Mouse (Mus musculus): Measurements from ENCODE around the gene Gucy2g.

The Gucy2g gene

DNA sequence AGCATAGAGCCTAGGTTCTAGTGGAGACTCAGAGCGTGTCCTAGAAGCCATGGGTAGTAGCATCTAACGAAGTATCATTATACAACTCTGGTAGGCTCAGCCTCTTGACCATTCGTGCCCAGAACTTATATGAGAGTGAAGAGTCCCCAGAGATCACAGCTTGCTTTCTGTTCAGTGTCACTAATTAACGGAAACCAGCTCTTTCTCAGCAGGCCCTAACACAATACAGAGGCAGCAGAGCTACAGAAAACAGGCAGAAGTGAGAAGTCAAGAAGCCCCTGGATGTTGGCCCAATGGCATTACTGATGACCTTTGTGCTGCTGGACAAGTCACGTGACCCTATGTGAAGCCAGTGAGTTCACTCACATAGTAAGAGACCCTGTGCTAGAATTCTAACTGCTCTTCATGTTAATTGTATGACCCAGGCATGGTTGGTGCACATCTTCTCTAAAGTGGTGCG lies at the start of gene Gucy2g:
Gene Gucy2g, minus strand, starts transcription at position 51 of the 460 bp plus-strand sequence.
- no peak for DNase-seq (ENCODE audit: low spot score in 2 of 2)

DNA sequence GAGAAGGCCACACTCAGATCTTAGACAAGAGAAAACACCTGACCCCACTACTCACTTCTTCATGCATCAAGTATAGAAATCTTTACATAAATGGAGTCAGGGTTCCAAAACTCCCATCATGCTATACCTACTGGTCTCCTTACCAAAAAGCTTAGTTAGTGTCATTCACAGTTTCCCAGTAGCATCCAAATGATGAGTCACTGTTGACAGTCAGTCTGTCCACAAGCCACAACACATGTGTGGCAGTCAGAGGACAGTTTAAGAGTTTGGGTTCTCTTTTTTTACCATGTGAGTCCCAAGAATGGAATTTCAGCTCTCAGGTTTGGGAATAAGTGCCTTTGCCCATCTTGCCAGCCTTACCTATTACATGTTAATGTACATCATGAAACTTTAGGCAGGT lies 47.9 kb upstream of the Gucy2g start:
- DNase-seq (ENCODE audit: low spot score in 2 of 2): no peak

DNA sequence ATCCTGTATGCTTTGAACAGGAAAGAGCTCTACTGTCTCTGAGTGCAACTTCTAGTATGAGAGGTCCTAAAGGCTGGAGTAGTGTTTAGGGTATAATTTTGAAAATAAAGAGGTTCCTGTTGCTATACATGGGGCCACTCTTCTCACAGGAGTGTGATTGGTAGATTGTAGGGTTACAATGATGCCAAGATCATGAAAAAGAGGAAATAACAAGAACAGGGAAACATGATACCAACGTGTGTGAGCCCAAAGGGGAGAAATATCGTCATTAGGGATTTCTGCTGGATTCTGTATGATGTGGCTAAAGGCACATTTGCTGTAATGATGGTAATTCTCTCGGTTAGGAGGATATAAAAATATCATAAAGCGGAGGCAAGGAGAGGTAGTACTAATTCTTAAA lies 45.0 kb upstream of the Gucy2g start:
- DNase-seq (ENCODE audit: low spot score in 2 of 2): no peak

DNA sequence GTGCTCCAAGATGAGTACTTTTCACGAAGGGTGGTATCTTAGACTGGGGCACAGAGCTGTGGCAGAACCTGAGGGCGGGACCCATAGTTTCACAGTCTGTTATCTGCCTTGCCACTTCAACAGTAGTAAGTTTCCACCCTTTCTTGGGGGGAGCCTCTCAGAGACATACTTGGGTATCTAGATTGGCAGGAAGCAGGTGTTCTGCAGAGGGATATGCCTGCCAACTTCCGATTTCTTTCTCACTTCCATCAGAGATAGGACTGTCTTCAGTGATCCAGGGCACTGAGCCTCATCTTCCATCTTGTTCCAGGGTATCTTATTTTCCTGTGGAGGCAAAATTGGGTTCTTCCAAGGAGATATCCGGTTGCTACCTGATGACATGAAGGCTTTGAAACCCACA lies 43.1 kb upstream of the Gucy2g start:
- no peak for DNase-seq (ENCODE audit: low spot score in 2 of 2)

DNA sequence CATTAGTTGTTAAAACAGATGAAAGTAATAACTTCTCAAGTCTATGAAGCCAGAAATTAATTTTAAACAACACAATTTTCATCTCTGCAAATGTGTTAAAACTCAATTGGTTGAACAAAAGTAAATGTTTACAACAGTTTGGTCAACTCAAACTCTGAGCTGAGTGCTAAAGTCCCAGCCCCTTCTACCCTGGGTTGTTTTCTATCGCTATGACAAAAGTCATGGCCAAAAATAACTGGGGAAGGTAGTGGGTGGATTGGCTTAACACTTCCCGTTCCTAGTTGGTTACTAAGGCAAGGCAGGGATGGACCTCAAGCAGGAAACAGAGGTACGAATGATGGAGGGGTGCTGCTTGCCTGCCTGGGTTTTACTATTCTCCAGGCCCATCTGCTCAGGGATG lies 35.7 kb upstream of the Gucy2g start:
- no peak for DNase-seq (ENCODE audit: low spot score in 2 of 2)

DNA sequence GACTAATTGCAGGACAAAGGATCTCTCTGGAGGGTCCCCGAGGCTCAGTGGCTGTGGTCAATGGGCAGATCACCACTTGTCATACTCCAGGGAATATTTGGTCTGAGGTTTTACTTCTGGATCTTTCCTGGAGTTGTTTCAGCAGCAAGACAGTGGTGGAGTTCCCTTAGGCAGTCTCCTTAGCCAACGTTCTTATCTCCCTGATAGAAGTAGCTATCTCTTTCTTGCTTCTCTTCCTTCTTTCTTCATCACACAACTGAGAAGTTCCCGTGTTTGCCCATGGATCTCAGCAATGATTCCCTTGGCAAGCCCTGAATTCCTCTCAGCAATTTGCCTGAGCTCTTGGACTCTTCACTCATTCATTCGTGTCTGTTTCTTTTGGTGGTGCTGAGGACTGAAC lies 35.1 kb upstream of the Gucy2g start:
- DNase-seq (ENCODE audit: low spot score in 2 of 2): no peak

DNA sequence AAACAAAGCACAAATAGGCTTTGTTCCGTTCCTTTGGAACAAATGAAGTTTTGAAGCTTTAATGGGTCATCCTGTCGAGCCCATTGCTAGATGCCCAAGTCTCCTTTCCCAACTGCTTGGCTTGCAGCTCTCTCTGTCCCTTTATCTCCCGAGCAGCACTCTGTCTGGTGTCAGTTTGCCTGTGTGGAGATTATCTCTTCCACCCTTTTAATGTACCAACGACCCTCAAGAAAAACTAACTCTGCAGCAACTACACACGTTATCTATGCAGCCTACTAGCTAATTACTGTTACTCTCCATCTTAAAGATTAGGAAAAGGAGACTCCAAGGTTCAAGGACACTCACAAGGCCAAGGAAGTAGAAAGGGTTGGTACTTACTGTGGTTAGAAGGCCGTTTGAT lies 32.3 kb upstream of the Gucy2g start:
- no peak for DNase-seq (ENCODE audit: low spot score in 2 of 2)

DNA sequence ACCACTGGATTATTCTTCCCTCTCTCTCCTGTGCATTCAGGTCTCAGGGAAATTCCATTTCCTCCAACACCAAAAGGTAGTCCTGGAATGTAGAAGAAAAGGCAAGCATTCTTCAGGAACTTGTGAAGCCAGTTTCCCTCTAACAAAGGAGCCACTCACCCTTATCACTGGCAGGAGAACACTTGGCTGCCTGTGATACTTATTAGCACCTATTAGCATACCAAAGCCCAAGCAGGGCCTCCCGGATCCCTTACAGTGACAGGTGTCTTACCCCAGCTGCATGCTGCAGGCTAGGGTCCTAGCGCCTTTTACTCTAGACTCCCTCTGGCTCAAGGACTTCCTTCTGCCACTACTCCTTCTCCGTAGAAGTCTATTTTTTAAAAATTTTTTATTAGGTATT lies 30.4 kb upstream of the Gucy2g start:
- DNase-seq (ENCODE audit: low spot score in 2 of 2): no peak

DNA sequence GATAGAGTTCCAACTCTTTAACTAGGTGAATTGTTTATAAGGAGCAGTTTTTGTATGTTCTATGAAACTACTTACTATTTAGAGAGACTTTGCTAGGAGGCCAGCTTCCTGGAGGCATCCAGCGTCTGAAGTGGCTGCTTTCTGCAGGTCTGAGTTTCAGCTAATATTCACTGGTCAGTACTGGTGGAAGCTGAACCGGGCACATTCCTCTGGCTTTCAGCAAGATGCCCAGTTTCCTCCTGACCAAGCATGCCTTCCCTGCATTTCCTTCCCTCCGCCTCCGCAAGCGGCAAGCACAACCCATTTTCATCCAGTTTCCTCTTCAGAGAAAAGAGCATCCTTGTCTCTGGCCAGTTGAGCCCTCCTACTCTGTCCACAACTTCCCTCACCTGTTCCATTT lies 28.0 kb upstream of the Gucy2g start:
- no peak for DNase-seq (ENCODE audit: low spot score in 2 of 2)

DNA sequence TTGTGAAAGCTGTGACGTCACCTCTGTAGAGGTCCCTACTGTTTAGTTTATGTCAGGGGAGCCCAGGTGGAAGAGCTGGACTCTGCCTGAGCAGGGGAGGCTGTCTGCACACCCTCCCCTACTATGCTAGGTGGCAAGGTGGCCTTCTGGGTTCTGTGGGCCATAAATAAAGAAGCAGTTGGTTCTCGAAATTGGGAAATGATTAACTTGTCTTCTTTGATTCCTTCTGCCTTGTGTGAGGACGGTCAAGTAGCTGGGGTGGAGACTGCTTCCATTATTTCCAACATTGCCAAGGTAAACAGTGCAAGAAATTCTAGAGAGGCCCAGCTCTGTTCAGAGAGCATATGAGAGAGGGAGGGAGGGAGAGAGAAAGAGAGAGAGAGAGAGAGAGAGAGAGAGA lies 27.1 kb upstream of the Gucy2g start:
- no peak for DNase-seq (ENCODE audit: low spot score in 2 of 2)

DNA sequence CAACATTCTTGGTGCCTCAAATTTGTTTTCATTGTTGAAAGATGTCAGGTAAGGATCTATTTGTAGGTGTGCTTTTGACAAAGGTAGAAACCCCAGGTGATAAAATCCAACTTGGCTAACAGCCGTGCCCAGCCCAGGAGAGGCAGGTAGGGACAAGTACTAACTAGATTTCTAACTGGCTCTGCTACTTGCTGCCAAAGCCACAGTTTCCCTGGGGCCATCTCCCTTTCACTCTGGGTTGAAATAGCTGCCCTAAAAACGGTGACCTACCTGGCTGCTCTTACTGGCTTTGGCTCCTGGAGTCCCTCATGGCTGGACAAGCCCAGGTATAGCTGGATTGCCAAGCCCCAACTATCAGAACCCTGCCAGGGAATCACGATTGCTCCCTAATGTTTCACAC lies 25.8 kb upstream of the Gucy2g start:
- no peak for DNase-seq (ENCODE audit: low spot score in 2 of 2)

DNA sequence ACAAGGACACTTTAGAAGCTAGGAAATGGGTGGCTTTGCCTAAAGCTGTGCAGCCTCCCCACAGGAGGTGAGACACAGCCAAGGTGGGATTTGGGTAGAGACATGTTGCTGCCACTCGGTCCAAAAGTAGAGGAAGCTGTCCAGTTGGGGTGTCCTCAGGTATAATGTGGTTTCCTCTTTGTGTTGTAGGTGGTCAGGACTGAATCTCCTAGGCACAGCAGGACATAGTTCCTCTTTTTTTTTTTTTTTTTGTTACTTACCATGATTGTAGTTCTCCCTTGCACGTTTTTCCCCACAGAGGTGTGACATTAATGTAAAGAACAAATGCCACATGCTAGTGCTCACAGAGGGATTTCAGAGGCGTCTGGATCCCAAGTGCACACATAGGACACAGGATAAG lies 24.2 kb upstream of the Gucy2g start:
- no peak for DNase-seq (ENCODE audit: low spot score in 2 of 2)

DNA sequence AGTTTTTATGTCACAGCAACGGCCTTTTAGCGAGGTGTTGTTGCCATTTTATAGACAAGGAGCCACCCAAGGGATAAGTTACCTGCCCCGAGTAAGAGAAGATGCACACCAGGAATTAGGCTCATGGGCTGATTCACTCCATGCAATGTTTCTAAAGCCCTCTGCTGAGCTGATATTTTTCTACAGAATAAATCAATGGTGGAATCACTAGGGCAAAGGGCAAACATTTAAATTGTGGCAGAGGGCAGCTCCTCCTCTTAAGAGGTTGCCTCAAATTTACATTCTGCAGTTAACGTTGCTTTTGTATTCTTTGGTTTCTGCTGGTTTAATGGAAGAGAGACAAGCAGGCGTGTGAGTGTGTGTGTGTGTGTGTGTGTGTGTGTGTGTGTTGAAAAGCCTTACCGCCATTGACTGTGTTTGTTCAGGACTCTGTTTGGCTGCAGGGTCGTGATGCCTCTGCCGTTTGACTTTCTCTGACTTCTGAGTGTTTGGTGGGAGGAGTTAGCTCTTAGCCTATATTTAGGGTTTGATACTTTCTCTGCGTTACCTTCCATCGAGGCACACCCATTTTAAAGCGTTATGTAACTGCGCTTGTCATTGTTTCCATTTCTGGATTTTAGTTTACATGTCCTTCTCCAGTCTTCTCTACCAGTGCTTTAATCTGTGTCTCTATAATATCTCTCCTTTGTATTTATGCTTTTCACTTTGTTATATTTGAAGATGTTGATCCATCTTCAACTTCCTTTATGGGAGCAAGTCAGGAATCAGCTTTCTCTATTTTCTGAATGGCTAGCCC lies 19.6 kb upstream of the Gucy2g start:
- DNase-seq (ENCODE audit: low spot score in 2 of 2): no peak

DNA sequence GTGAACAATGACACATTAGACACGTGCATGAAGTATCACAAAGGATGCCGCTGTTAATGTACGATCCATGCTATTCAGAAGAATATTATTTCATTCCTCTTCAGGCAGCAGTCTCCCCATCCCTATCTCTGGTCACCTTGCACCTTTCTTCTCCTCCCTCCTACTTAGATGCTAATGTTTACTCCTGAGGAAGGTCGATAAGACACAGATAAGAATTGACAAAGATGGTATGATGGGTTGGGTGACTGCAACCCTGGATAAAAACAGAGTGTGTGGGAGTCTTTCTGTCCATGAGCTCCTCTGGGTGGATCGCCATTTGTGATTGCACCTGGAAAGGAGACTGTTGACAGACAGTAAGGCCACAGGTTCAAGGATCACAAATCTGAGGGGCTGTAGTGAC lies 17.5 kb upstream of the Gucy2g start:
- no peak for DNase-seq (ENCODE audit: low spot score in 2 of 2)

DNA sequence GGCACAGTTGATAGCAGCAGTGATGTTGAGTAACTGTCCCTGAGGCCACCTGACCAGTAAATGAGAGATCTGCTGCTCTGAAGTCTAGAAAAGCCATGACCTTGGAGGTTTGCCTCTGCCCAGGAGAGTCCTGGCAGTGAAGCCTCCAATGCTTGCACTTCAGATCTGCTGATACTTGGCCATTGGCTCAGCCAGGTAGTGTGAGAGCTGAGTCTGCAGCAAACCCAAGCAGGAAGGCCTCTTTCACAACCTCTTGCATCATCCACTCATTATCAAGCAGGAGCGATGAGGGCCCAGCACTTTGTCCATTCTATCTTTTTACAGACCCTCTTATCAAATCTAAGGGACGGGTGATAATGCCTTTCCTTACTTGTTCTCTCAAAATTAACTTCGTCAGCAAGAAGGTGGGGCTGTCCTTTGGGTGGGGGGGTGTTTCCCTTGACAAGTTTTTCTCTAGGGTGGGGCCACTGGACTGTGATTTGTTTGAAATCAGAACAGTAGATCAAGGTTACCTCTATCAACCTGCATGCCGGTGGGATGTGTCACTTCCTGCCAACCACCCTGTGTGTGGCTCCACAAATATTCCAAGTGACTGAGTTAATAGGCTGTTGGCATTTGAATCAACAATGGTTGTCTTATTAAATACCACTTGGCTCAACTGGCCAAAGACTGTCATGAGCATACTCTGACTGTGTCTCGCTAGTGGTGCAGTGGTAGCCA lies 16.8 kb upstream of the Gucy2g start:
- no peak for DNase-seq (ENCODE audit: low spot score in 2 of 2)

DNA sequence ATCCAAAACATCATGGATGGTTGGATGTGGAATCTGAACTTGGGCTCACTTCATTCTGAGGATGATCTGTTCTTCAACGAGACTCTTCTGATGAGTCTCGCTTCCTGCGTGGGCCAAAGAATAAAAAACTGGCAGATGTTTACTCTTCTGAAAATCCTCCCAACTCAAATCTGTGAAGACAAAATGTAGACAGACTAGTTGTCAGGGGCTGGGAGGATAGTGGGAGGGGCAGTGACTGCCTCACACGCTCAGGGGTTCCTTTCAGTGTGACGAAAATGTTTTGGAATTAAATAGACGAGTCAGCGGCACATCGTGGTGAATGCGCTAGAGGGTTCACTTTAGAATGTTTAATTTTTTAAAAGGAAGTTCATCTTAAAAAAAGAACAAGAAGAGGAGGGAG lies 15.1 kb upstream of the Gucy2g start:
- no peak for DNase-seq (ENCODE audit: low spot score in 2 of 2)

DNA sequence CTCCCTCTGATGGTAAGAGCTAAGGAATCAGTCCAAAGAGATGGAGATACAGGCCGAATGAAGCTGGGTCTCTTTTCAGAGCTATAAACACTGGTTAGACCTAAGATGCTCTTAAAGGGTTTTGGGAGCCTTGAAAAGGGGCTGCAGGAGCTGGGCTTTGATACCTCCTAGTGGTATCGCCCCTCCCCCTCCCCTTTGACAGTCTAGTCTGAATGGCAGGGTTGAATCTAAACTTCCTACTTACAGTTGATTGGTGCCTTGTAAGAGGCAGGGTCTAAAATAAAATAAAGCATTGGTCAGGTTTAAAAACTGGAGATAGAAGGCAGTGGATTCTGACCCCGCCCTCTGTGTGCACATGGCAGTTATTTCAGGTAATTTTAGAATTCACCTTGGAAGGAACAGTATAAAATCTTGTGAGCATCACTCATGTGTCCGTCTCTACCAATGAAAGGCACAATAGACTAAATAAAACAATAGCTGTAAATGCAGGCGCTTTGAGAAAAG lies 13.5 kb upstream of the Gucy2g start:
- peak in 1 of 2 experiments; percentile 13 for DNase-seq (ENCODE audit: low spot score in 2 of 2)

DNA sequence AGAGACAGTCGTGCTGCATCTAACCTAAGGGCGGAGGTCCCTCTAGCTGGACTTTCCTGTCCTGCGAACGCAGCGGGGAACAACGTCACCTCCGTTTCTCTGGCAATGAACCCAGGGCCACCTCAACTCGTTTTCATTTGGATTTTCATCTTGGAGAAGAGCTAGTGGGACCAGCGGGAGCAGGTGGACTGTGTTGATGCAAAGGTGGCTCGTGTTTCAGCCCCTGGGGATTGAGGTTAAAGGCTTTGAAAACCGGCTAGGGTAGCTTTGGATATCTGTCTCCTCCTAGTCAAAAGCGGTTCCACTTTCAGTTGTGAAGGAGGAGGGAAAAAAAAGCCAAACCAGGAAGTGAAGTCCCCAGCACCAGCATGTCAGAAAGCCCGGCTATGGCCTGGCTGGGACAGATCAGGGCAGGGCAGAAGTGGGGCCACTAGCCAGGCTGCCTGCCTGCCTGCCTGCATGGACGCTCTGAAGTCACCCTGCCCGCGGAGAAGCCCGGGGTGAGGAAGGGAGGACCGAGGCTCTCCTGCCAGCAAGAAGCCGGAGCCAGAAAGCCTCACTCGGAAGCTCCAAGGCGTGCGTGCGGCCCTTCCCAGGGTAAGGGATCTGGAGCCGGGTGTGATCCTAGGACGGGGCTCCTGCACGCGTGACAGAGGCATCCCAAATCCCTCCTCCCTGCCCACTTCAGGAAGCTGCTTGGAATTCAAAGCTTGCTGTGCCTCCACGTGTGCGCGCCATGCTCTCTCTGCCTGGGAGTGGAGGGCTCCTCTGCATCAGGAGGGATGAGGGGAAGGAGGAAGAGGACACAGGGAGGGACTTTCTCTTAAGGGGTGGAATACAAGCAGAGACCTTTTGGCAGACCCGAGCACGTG lies 12.8 kb upstream of the Gucy2g start:
- peak; percentile 34 to 41 for DNase-seq (ENCODE audit: low spot score in 2 of 2)

DNA sequence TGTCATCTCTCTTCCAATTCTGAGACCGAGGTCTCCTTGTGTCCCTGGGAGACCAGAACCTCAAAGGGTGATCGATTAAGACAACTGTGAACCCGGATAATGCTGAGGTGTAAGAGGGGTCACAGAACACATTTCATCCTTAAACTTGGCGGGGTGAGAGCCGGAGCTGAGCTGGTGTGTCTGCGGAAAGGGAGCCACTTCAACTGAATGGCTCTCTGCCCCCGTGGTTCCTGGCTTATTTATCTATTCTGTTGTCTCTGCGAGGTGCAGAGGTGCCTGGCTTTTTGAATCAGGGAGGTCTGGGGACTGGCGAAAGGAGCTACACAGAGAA lies 12.2 kb upstream of the Gucy2g start:
- DNase-seq (ENCODE audit: low spot score in 2 of 2): no peak

DNA sequence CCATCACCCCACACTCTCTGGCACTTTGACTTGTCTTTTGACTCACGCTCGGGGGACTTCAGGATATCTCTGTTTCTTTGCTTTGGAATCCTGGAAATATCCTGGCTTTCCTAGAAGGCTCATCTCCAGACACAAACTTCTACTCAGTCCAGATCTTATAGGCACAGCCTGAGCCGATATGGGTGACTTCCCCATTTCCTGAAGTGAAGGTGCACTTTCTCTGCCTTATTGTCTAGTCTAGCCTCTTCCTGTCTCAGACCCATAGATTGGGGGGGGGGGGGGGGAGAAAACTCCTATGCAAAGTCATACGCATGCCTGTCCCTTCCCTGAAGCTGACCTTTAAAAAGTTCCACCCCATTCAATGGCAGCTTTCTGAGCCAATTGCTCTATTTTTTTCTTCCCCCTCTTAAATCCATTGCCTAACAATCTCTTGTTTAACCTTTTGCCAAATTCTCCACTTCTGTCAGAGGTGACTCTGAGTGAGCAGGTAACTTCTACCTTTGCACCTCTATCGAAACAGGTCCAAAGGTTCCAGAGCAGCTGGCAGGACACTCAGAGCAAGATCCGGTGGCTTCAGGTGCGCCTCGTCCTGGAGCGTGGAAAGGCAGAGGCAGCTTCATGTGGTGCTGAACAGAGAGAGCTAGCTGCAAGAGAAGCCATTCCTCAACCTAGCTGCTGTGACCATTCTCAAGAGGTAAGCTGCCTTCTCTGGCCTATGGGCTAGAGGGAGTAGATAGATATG lies 10.5 kb upstream of the Gucy2g start, which contains the start of gene Acsl5:
Gene Acsl5, plus strand, starts transcription at position 556 of the 742 bp plus-strand sequence.
- no peak for DNase-seq (ENCODE audit: low spot score in 2 of 2)

DNA sequence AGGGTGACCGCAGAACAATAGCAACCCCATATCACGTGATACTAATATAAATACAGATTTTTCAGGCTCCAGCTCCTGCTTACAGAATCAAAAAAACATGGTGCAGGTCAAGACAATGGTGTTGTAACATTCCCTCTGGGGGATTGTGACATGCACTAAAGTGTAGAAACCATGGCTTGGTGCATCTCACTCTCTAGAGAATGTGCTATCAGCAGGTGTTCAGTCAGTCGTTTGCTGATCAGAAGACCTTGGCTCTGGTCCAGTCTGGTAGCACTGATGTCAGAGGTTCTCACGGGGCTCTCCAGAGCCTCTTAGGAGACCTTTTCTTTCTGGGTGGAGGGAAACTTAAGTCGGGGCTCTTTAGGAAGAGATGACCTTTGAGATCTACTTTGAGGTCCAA lies 9.4 kb upstream of the Gucy2g start:
- DNase-seq (ENCODE audit: low spot score in 2 of 2): no peak

All from spleen, postnatal 14 days (tissue).